ENCODE assay signal across 8 mouse cellular contexts in genomic region chr1:165658602-165659001, GRCm38 (mm10). TPM values are rescaled to one million over a fixed set of nuclear protein-coding genes. Genes with fewer than 3 reads are reported as not detected.
DNase-seq lines count a peak whose midpoint lies in the region; ATAC-seq and TF ChIP-seq lines count a peak whose summit lies in the region.

No protein-coding gene starts in this region.

- intact Hi-C loops in left cerebral cortex, postnatal 4 days (cut with DNase I): no loop called here

- peaks cover 4% of the 10 kb centered on the region; the same call in 1 of the 2 replicates for H3K36me3 ChIP-seq in intestine, postnatal 0 days (ENCODE audit: control insufficient read depth, insufficient read depth)
- no peaks in the 10 kb centered on the region for H3K36me3 ChIP-seq in midbrain, embryonic 14.5 days (ENCODE audit: control insufficient read depth, insufficient read depth, low read length)

- no peaks in the 10 kb centered on the region for H3K9me3 ChIP-seq in intestine, postnatal 0 days (ENCODE audit: control insufficient read depth)
- no peaks in the 10 kb centered on the region for H3K9me3 ChIP-seq in midbrain, embryonic 14.5 days (ENCODE audit: control insufficient read depth, low read length)

- ATAC-seq in frontal cortex, adult (ENCODE audit: low TSS enrichment): peak; percentile 88
- no peak for ATAC-seq in intestine, postnatal 0 days
- no peak for ATAC-seq in midbrain, embryonic 14.5 days (ENCODE audit: low FRiP score, low TSS enrichment)

- no peak overlapping the region for H3K9ac ChIP-seq in intestine, postnatal 0 days (ENCODE audit: low read depth, low read length)
- no peak overlapping the region for H3K9ac ChIP-seq in midbrain, embryonic 14.5 days (replicated peaks; ENCODE audit: low read length)

- H3K27ac ChIP-seq in intestine, postnatal 0 days (ENCODE audit: low read depth, low read length): no peak overlapping the region
- H3K27ac ChIP-seq in midbrain, embryonic 14.5 days (replicated peaks; ENCODE audit: low read depth, low read length): no peak overlapping the region

- no peaks in the 10 kb centered on the region for H3K4me1 ChIP-seq in intestine, postnatal 0 days (replicated peaks; ENCODE audit: control insufficient read depth, insufficient read depth, low read length)
- H3K4me1 ChIP-seq in midbrain, embryonic 14.5 days (ENCODE audit: control insufficient read depth, insufficient read depth, low read length): 0 out of 2 replicates have a peak, but pooled peaks cover 7% of the 10 kb centered on the region

- no peak overlapping the region for H3K4me2 ChIP-seq in intestine, postnatal 0 days (replicated peaks; ENCODE audit: low read depth)
- H3K4me2 ChIP-seq in midbrain, embryonic 14.5 days (ENCODE audit: low read length): no peak overlapping the region

- peak; percentile 93 for TF ChIP-seq CTCF in intestine, postnatal 0 days (IDR thresholded peaks at IDR 0.05; ENCODE audit: low read depth)

- WGBS in intestine, postnatal 0 days: 46% methylated on average over 5 of the region's 5 CpGs
- WGBS in midbrain, embryonic 14.5 days: 24% methylated on average over 5 of the region's 5 CpGs

- peak; percentile 29 to 31 for DNase-seq in urinary bladder, adult 18-20 months (ENCODE audit: low spot score in 2 of 2)
- no peak for DNase-seq in urinary bladder, postnatal 10 days (ENCODE audit: low spot score)
- peak; percentile 81 for DNase-seq in cerebellum, adult 9-10 months
- peak; percentile 74 for DNase-seq in left cerebral cortex, postnatal 4 days
- DNase-seq in midbrain, embryonic 14.5 days: peak; percentile 81
- DNase-seq in testis, postnatal 14 days (ENCODE audit: low spot score): peak; percentile 36

- no peak overlapping the region for H3K4me3 ChIP-seq in intestine, postnatal 0 days (ENCODE audit: low read depth, low read length)
- H3K4me3 ChIP-seq in midbrain, embryonic 14.5 days (replicated peaks; ENCODE audit: low read depth, low read length): no peak overlapping the region

- H3K27me3 ChIP-seq in intestine, postnatal 0 days (replicated peaks; ENCODE audit: control insufficient read depth, insufficient read depth, low read length): no peaks in the 10 kb centered on the region
- H3K27me3 ChIP-seq in midbrain, embryonic 14.5 days (ENCODE audit: control insufficient read depth, insufficient read depth, low read length): no peaks in the 10 kb centered on the region

RNA-seq across cellular contexts. Expression of gene Mpzl1, which starts 24.3 kb away (rescaled TPM):
- polyA plus RNA-seq in intestine, postnatal 0 days (2015; fragmentation: Nextera tagmentation; extraction: Ambion mirVana): 53.3 and 56.3 TPM in 2 replicates
- 10 to 100 TPM; 73.1 to 74.3 TPM for total RNA-seq in left cerebral cortex, postnatal 4 days (2021)
- 138 and 159 TPM in 2 replicates for polyA plus RNA-seq in midbrain, embryonic 14.5 days (2014; fragmentation: Nextera tagmentation; extraction: Ambion mirVana)

RNA-seq across cellular contexts. Expression of gene Rcsd1, which starts 51.0 kb away (rescaled TPM):
- 11.7 and 14.2 TPM in 2 replicates for polyA plus RNA-seq in intestine, postnatal 0 days (2015; fragmentation: Nextera tagmentation; extraction: Ambion mirVana)
- 1 to 10 TPM; 5.3 to 5.4 TPM for total RNA-seq in left cerebral cortex, postnatal 4 days (2021)
- 2.5 and 4.7 TPM in 2 replicates for polyA plus RNA-seq in midbrain, embryonic 14.5 days (2014; fragmentation: Nextera tagmentation; extraction: Ambion mirVana)
